Mouse (Mus musculus) left cerebral cortex, adult 2 months (tissue): ENCODE measurements around the gene Rabac1. TPM values are rescaled to one million over a fixed set of nuclear protein-coding genes. Genes with fewer than 3 reads are reported as not detected.

Experiments
- DNase-seq, 2 experiments: peaks; one replicate each; pipeline ENCODE4 v3.0.0; 2021 to 2022; ENCODE audit warnings: low spot score in 2 of 2, mixed read lengths in 1 of 2; ENCODE audit errors: extremely low spot score in 1 of 2
- H3K27ac ChIP-seq: fragments of 200-600 bp; 2 replicates; pipeline ENCODE4 v1.8.1; 2022
- H3K4me3 ChIP-seq: fragments of 200-600 bp; 2 replicates; pipeline ENCODE4 v1.8.1; 2022
- CTCF ChIP-seq: fragments of 200-600 bp; IDR thresholded peaks from 2 replicates; pipeline ENCODE4 v1.8.1; 2022; ENCODE audit warnings: antibody characterized with exemption, mild to moderate bottlenecking, moderate library complexity
- intact Hi-C: fragments of 180-260 bp; cut with DNase I; formaldehyde crosslinking; loops from one replicate; pipeline ENCODE4 v1.15.1; 2025
- long read RNA-seq, 2 experiments: library from polyadenylated mRNA; stranded (forward); transcript quantifications; one replicate each; pipeline ENCODE4 v2.0.0; 2021; ENCODE audit warnings: borderline mapping rate in 2 of 2
- total RNA-seq, 2 experiments: library from RNA; stranded (reverse); gene quantifications; 2 replicates each; pipeline ENCODE4 v1.2.3; 2021

Rabac1 gene
- total RNA-seq, result 100 to 1,000 TPM; 287 TPM
- long read RNA-seq, experiment 1, transcript Rabac1-201 (5 exons, 899 nt), result major isoform, 71 of 77 reads
- long read RNA-seq, experiment 1, partial matches to known transcripts, result 2 of 77 reads
- long read RNA-seq, experiment 1, other reads (novel, unspliced or antisense), result 1 of 77 reads
- long read RNA-seq, experiment 2, transcript Rabac1-201 (5 exons, 899 nt), result major isoform, 48 of 55 reads
- long read RNA-seq, experiment 2, partial matches to known transcripts, result 0 of 55 reads
- long read RNA-seq, experiment 2, other reads (novel, unspliced or antisense), result 2 of 55 reads

DNA sequence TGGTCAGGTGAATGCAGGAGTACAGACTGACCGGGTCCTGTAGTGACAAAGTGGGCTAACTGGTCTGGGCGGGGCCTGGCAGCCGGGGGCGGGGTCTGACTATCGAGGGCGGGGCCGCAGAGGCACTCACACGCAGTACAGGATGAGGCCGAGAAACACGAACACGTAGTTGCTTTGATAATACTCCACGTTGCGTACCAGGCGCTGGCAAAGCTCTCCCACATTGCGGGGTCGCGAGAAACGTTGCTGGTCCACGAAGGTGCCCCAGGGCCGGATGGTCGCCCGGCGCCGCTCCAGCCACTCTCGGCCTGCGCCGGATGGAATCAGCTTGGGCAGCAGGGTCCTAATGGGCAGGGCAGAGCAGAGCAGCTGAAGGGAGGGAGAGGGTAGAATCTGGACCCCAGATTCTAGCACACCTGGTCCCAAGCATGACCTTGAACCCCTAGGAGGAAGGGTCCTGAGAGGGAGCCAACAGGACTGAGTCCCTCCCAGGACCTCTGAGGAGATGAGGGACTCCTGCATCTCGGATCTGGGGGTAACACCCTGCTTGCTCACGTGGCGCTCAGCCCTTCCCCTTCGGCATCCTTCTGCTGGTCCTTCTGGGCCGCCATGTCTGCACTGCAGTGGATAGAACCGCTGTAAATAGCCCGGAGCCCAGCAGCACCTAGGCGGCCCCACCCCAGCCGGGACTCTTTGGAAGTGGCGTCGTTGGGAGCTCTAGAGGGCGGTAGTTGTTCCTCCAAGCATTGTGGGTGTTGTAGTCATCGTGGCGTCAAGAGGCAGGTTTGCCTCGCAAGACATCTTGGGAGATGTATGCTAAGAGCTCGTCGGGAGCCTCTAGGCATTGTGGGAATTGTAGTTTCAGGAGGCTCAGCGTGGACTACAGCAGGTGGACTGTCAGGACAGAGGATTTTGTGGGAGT lies at the start of gene Rabac1:
Gene Rabac1, minus strand, starts transcription at position 783 of the 922 bp plus-strand sequence.
- TF ChIP-seq CTCF, result peak; percentile 42
- peak within 1 kb of the TSS; percentile 73 for H3K4me3 ChIP-seq
- intact Hi-C loops, result loop anchor here (1.0 to 5.0 kb wide), 2 partner anchors 88 to 265 kb away; partner anchors contain the start of genes Gsk3a and Rps19
- DNase-seq, result peak; percentile 91 to 93
- peak within 1 kb of the TSS; percentile 97 for H3K27ac ChIP-seq

DNA sequence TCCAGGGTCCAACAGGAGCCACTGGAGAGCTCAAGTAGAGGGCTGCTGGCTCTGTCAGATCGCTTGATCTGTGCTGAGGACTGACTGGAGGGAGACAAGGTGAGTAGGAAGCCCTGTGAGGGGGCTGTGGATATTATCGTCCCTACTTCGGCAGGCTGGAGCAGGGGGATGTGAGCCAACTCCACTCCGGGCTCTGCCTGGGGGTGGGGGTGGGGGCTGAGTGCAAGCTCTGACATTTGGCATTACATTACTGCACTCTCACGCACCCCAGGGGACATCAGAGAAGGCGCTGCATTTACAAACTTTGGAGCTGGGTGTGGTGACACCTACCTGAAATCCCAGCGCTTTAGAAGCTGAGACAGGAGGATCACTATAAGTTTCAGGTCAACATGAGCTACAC lies 39.0 kb upstream of the Rabac1 start:
- intact Hi-C loops, result loop anchor here (2.0 kb wide), 1 partner anchor 23 kb away; no protein-coding TSS in a partner anchor
- no peak for TF ChIP-seq CTCF
- Histone ChIP-seq H3K27ac (peak overlapping the region; percentile 97; the same call in 1 of the 2 replicates), H3K4me3 (no peak overlapping the region)
- DNase-seq, result no peak

DNA sequence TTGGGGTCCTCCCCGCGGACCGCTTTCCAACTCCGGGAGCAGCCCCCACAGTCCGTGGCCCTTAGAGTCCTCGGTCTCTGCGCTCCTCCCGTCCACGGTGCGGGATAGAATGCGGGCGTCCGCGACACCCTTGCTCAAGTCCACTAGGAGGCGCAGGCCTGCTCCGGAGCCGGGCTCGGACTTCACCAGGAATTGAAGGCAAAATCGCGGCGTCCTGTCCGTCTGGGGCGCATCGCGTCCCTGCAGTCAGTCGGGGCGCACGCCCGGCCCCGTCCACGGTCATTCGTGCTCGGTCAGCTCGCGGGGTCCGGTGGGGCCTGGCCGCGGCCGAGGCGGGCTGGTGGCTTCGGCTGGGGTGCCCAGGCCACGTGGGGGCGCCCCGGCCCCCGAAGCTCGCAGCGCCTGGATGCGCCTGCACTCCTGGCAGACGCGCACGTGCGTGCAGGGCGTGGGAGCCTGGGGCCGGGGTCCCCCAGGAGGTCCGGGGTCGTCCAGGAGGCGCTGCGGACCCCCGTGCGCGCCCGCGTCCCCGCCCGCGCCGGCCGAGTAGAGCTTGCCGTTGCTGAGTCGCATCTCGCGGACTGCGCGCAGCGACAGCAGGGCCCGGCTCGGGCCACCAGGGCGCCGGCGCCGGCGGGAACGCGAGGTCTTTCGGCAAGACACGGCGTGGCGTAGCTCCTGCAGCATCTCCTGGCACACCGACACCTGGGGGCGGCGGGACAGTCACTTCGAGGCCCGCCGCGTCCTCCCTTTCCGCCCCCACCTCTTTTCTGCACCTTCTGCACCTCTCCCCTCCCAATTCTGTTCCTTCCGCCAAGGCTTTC lies 37.7 kb upstream of the Rabac1 start:
- peak; percentile 72 for TF ChIP-seq CTCF
- DNase-seq, result peak in 1 of 2 experiments; percentile 78
- Histone ChIP-seq H3K4me3 (peak overlapping the region; percentile 46), H3K27ac (peak overlapping the region; percentile 97)
- intact Hi-C loops, result loop anchor here (2.0 kb wide), 1 partner anchor 24 kb away; no protein-coding TSS in a partner anchor

DNA sequence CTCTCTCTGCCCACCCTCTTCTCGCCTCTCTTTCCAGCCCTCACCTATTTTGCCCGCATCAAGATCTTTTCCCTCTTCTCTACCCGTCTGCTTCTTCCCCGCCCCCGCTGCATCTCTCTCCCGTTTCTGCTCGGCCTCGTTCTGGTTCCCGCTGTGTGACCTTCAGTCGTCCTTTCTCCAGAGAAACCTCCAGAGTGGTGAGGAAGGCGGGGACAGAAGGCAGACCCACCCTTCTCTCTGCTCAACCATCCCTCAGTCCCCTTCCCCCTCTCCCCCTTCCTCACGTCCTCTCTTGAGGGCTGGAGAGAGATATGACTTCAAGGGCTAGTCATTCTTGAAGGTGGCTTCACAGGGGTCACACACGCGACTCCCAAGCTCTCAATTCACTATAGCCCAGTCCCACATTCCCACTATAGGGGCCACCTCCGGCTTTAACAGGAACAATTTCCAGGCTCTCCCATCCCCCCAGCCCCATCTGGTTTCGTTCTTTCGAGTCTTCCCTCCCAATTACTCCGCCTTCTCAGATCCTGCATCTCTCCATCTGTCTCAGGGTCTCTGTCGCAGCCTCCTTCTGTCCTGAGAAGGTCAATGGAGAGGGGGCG lies 36.6 kb upstream of the Rabac1 start:
- DNase-seq, result peak; percentile 74 to 76
- H3K4me3 ChIP-seq, result peak overlapping the region; percentile 46
- peak overlapping the region; percentile 97 for H3K27ac ChIP-seq
- intact Hi-C loops, result loop anchor here (2.0 kb wide), 1 partner anchor 64 kb away; the partner anchor contains the start of genes Grik5 and Zfp574
- no peak for TF ChIP-seq CTCF

DNA sequence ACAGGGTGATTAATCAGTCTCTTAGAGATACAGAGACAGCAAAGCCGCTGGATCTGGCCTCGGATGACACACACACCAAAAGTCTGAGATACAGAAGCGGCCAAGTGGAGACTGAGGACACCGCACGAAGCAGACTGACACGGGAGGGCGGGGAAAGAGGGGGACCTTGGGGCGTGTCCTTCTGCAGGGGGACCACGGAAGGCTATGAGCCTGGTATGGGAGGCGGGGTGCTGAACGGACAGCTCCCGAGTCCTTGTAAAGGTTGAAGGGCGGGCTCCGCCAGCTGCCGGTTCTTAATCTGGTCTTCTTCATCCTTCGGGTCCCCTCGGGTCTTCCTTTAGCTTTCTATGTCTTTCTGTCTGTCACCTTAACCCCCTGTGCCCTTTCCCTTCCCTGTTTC lies 36.1 kb upstream of the Rabac1 start:
- no peak for DNase-seq
- H3K27ac ChIP-seq, result peak overlapping the region; percentile 97
- TF ChIP-seq CTCF, result no peak
- peak overlapping the region; percentile 43 for H3K4me3 ChIP-seq
- intact Hi-C loops, result loop anchor here (2.0 kb wide), 1 partner anchor 64 kb away; the partner anchor contains the start of genes Grik5 and Zfp574

DNA sequence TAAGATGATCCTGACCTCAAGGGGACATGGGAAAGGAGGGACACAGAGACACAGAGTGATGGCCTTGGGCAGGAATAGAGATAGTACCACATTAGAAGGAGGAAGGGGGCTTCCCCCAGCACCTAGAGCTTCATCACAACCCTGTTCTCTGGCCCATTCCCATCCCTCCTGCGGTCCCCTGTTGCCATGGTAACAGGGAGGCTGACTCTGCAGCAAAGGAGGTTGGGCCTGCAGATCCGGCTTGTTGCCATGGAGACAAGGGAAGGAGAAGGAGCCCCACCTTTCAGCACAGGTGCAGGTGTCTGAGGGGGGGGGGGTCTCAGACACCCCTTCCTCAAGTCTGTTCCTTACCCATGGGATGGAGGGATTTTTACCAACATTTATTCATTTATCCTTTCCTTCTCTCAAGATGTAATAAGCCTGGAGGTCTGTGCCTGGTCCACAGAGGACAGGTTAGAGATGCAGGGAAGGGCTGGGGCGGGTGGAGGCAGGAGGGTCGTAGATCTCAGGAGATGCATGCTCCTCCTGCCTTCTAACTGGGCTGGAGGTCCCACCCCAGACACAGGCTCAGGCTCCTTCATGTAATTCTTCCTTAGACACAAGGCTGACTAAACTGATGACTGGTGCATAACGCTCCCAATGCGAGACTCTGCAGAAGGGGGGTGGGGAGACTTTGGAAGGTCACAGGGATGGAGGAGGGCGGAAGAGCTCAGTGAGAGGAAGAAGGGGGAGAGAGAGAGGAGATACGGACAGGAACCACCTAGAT lies 35.2 kb upstream of the Rabac1 start:
- Histone ChIP-seq H3K4me3 (peak overlapping the region; percentile 43), H3K27ac (peak overlapping the region; percentile 97)
- peak; percentile 73 to 75 for DNase-seq
- intact Hi-C loops, result loop anchor here (2.0 kb wide), 1 partner anchor 65 kb away; the partner anchor contains the start of genes Grik5 and Zfp574
- no peak for TF ChIP-seq CTCF

DNA sequence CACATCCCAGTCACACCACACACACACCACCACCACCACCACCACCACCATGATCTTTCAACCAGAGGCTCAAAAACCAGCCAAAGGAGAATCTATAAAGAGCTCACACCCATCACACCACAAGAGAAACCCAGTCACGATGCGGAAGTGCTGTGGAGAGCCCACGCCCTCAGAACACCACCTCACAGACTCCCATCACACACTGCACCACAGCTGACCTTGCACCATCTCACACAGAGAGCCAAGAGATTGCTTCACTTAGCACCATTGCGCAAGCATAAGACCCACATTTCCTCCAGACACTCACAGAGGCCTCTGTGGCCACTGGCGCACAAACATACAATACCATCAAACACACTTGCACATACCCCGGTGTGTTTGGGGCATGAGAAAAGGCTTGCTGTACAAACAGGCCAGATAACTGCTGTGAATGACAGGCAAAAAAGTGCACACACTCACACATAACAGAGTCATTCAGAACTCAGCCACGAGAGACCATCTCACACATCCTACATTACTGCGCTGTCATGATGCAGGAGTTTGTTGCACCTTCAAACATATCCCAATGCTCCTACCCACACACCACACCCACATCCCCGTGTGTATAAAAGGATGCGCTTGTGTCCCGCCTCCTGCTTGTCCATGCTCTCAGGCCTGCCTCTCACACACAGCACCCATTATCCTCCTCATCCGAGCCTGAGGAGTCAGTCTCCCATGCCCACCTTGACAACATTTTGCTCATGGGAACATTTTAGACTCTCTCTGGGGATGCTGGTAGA lies 34.2 kb upstream of the Rabac1 start:
- Histone ChIP-seq H3K4me3 (no peak overlapping the region), H3K27ac (peak overlapping the region; percentile 97)
- TF ChIP-seq CTCF, result no peak
- intact Hi-C loops, result no loop called here
- DNase-seq, result peak in 1 of 2 experiments; percentile 79

DNA sequence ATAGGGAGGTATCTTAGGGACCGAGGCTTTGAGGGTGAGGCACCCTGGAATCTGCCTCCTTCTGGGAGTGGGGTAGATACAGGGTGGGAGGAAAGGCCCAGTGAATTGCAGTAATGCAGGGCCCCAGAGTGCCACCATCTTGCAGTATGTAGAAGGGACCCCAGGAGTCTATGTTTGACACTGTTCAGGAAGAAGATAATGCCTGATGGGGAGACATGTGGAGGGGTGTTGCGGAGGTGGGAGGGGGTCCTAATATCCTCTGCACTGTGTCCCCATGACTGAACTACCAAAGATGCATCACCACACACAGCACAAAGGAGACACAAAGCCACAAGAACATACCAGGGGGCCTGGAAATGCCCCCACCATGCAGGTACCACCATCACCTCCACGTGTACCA lies 33.6 kb upstream of the Rabac1 start:
- intact Hi-C loops, result no loop called here
- H3K4me3 ChIP-seq, result peak overlapping the region; percentile 86

DNA sequence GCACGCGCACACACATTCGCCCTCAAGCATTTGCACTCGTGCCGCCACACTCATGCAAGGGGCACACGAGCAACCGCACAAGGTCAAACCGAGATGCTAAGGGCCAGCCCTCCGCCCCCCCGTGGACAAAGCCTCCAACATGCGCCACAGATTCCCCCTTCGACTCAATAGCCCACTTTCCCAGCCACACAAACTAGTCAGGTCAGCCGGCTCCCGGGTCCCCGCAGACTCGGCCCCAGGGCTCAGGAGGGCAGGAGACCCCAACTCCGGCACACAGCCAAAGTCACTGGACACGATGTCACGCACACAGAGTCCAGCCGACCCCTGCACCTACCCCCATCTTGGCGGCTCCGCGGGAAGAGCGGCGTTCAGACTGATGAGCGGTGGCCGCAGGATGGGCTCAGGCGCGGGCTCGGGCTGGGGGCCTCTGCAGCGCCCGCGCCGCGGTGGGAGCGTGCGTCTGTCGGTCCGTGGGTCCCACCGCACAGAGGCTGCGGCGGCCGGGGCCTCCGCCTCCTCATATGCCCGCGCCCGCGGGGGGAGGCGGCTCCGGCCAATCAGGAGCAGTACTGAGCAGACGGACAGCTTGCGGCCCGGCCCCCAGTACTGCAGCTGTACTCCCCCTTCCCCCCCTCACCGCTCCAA lies 33.0 kb upstream of the Rabac1 start, which contains the start of gene Atp1a3:
Gene Atp1a3, minus strand, starts transcription at position 538 of the 645 bp plus-strand sequence.
- no peak for TF ChIP-seq CTCF
- intact Hi-C loops, result no loop called here
- DNase-seq, result peak; percentile 83 to 88
- peak within 1 kb of the TSS; percentile 86 for H3K4me3 ChIP-seq
- peak within 1 kb of the TSS; percentile 98 for H3K27ac ChIP-seq

More for the DNA sequence above, 33.6 kb upstream of the Rabac1 start:
- peak overlapping the region; percentile 97 for H3K27ac ChIP-seq
- no peak for TF ChIP-seq CTCF
- no peak for DNase-seq
